Mouse (Mus musculus) C2C12 (cell line): ENCODE data around the gene Dohh.

Experiments used
- CEBPB ChIP-seq: IDR thresholded peaks from one replicate; pipeline ENCODE4 v1.6.1; 2011; ENCODE audit warnings: low read depth, mild to moderate bottlenecking, control low read depth, moderate library complexity
- CTCF ChIP-seq: IDR thresholded peaks from one replicate; pipeline ENCODE4 v1.5.1; 2011; ENCODE audit not compliant: control insufficient read depth, insufficient read depth, insufficient read length
- FOSL1 ChIP-seq: IDR thresholded peaks from one replicate; pipeline ENCODE4 v1.8.0; 2011; ENCODE audit warnings: mild to moderate bottlenecking, low read length; ENCODE audit not compliant: poor library complexity, insufficient read depth, severe bottlenecking
- MAX ChIP-seq: IDR thresholded peaks from one replicate; pipeline ENCODE4 v1.6.1; 2011; ENCODE audit warnings: mild to moderate bottlenecking, control low read depth
- MYOD1 ChIP-seq: IDR thresholded peaks from one replicate; pipeline ENCODE4 v1.6.1; 2011; ENCODE audit warnings: low read depth; ENCODE audit not compliant: control insufficient read depth, insufficient read length
- MYOG ChIP-seq: IDR thresholded peaks from one replicate; pipeline ENCODE4 v1.6.1; 2011; ENCODE audit not compliant: control insufficient read depth, insufficient read length; ENCODE audit errors: extremely low read depth
- USF1 ChIP-seq: IDR thresholded peaks from one replicate; pipeline ENCODE4 v1.6.1; 2011; ENCODE audit warnings: low read depth, mild to moderate bottlenecking, control low read depth, moderate library complexity

DNA sequence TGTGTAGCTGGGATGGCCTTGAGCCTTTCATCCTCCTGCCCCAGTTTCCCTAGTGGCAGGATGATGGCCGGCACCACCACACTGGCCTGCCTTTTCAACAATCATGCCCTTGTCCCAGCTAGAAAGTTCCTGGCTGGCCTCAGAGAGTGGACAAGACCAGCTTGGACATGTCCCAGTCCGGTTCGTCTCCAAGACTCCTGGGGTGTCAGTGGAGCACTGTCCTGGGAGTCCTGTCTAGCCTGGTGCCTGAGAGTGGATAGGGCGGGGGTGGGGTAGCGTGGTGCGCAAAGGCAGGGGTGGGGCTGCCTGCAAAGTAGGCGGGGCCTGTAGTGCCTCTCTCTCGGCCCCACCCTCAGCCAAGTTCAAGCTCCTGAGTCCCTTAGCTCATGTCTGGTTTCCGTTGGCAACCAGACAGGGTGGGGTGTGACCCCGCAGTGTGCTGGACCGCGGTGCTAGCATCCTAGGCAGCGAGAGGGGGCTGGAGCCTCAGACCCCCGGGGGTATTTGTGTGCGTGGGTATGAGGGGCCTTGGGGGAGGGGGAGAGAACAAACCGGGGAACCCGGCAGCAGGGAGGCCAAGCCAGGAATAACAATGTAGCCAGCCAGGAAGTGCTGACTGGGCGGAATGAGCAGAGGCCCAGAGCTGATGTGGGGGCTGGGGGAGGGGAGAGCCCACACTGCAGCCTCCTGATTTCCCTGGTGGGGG, 17.4 kb downstream of the Dohh start:
- TF ChIP-seq CTCF = no peak
- TF ChIP-seq MYOD1 = no peak
- no peak for TF ChIP-seq USF1
- no peak for TF ChIP-seq CEBPB
- no peak for TF ChIP-seq MAX
- TF ChIP-seq MYOG = no peak
- no peak for TF ChIP-seq FOSL1
